Mouse (Mus musculus) urinary bladder, postnatal 4 days (tissue): ENCODE results near the gene Flywch2.

Experiments used
- DNase-seq, 2 experiments: peaks; one replicate each; pipeline ENCODE4 v3.0.0; 2021 to 2022; ENCODE audit warnings: low spot score in 2 of 2

Flywch2 gene

DNA sequence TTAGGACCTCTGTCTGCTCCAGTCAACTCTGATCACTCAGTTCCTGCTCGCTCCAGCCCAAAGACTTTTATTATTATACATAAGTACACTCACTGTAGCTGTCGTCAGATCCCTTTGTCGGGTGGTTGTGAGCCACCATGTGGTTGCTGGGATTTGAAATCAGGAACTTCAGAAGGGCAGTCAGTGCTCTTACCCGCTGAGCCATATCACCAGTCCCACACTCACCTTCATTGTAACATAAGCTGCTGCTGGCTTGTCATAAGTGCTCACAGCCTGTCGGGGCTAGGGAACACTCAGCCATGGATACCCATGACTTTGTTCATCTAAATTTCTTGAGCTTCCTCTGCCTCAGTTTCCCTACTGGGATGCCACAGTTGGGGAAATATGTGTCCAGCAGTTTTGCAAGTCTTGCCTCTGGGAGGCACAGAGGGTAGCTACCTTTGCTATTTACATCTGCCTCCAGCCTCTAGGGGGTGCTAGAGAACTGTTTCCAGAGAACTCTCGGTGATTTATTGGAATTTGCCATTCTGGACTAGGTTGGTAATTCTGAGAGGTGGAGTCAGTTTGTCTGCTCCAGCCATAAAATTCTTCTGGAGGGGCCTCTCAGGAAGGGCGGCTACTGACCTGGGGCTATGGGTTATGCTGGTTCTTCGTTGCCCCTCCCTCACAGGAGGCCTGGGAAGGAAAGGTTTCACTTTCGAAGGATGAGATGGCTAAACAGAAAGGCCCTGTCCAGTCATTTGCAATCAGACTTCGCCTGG, 37.1 kb downstream of the Flywch2 start:
- no peak for DNase-seq

- no peak for DNase-seq
Observed at GRCm38 (mm10) chr17:23748026-23748425, 37.9 kb downstream of the Flywch2 start.

DNA sequence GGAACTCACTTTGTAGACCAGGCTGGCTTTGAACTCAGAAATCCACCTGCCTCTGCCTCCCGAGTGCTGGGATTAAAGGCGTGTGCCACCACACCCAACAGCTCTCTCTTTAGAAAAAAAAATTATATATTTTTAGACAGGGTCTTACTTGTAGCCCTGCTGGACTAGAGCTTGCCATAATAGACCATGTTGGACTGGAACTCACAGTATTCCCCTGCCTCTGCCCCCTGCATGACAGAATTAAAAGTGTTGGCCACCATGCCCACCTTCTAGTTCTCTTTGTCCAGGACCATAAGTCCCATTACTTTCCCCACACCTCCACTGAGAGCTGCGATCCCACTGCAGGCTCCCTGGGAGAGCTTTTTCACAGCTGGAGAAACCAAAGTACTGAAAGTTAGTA, 38.4 kb downstream of the Flywch2 start:
- no peak for DNase-seq

- no peak for DNase-seq
Observed at GRCm38 (mm10) chr17:23746767-23747166, 39.1 kb downstream of the Flywch2 start.

DNA sequence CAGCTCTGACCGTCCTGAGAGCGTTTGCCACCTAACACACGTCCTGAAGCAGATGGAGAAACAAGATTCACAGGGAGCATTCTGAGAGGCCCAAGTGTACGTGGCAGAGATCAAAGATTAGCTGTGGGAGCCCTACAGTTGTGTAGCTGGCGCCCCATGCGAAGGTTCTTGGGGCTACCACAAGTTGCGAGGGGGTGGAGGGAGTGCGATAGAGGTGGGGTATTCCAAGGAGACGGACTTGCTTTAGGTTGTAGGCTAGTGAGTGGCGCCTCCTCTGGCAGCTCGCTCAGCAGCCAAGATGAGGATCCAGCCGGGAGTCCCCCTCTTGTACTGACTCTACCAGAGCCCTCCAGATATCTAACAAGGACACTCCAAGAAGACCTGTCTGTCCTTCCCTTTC, 39.6 kb downstream of the Flywch2 start:
- no peak for DNase-seq

GRCm38 (mm10) chr17:23745301-23746251, 40.3 kb downstream of the Flywch2 start, which contains the start of gene Kremen2:
Gene Kremen2, minus strand, starts transcription at chr17:23745833.
- DNase-seq: no peak

- DNase-seq: no peak
Observed at GRCm38 (mm10) chr17:23744651-23745050, 41.2 kb downstream of the Flywch2 start.

GRCm38 (mm10) chr17:23744076-23744475, 41.8 kb downstream of the Flywch2 start:
- DNase-seq: no peak

DNA sequence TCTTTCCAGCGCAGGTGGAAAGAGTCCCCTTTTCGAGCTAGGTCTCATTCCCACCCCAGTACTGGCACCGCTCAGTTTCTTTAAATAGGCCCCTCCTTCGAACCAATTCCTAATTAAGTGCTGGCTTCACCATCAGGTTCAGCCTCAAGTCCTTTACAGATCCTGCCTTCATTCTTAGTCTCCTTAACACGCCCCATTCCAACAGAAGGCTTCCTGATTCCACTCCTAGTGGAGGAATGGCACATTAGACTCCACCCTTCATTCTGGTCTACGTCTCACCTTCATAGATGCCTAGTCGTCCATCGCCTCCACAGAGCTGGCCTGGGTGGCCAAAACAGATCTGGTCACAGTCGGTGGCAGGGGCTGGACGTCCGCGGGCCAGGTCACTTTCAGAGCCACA, 42.9 kb downstream of the Flywch2 start:
- DNase-seq: no peak

- no peak for DNase-seq
Observed at GRCm38 (mm10) chr17:23742210-23742793, 43.6 kb downstream of the Flywch2 start.

DNA sequence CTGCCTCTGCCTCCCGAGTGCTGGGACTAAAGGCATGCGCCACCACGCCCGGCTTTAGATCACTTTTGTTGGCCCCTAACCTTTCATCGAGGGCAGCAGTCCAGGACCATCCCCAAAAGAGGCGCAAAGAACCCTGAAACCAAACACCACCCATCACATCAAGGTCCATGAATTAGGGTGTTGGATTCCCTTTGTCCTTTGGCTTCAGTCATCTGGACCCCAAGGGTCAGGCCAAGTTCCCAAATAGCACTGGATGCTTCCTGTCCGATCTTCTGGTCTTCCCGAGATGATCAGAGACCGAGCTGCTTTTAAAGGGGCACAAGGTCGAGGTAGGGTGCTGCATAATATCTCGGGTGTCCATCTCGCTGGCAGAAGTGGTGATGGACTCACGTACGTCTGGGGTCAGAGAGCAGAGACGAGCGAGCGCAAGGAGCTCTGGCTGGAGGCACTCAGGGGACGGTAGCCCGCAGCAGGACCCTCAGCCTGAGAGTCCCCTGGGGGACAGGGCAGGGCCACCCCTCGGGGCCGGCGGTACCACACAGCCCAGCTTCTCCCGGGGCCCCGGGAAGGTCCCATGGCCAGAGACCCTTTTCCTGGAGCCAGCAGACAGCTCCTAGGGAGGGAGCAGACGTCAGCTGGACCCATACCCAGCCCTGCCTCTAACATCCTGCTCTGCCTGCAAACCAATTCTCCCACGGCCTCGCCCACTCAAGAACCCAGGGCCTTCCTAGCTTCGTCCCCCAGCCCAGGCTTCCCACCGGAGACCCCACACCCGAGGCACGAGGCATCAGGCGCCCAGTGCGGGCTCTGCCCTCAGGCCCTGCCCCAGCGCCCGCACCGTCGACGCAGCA, 44.3 kb downstream of the Flywch2 start:
- no peak for DNase-seq

DNA sequence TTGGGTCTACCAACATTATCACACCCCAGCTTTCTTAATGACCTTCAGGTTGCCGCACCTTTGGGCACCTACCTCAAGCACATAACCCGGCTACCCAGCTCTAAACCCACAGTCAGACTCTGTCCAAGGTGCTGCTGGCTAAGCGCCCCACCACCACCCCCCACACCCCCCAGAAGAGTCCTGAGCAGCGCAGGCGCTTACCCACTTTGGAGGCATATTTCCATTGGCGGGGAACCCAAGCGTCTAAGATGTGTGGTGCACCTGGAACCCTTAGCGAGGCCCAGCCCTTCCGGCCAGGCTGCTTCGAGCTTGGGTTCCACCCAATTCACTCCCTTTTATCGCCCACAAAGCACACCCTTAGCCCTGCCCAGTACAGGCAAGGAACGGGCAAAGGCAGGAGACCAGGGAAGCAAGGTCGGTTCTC, 45.3 kb downstream of the Flywch2 start, which contains the start of gene Paqr4:
Gene Paqr4, minus strand, starts transcription at position 270 of the 424 bp plus-strand sequence.
- no peak for DNase-seq

- peak; percentile 85 to 87 for DNase-seq
Observed at GRCm38 (mm10) chr17:23740136-23740584, 45.7 kb downstream of the Flywch2 start.

DNA sequence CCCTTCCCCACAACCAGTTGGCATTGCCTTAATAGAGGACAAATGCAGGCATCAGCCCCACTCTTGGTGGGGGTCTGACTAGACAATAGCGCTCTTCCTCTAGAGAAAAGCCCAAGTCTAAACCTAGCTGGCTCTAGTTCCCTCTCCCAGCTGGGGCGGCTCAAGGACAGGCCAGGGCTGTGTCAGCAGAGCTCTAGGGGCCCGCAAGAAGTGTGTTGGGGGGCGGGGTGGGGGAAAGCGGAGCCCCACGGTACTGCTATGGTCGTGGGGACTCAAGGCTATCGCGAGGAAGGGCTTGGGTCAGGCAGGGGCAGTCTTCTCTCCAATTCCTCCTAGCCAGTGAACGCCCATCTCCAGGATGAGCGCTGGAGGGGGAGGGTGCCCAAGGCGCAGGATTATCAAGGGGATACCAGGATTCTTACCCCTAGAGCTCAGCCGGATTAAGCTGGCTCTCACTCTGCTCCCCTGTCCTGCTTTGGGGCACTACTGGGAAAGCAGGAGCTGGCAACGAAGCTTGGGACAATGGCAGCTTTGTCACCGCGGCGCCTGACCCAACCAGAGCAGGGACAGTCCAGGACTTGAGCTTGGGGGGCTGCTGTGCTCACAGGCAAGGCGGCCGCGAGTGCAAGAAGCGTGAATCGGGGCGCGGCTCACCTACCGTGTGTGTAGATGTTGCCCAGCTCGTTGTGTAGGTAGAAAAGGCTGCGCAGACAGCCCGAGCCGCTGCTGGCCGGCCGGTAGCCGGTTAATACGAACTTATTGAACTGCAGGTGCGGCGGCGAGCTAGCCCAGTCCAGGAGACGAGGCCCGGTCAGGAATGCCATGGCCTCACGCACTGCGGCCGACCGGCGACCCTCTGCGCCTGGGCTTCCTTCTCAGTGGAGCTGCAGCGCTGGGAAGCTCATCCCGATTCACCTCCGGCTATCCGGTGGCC, 46.4 kb downstream of the Flywch2 start:
- DNase-seq: no peak

DNA sequence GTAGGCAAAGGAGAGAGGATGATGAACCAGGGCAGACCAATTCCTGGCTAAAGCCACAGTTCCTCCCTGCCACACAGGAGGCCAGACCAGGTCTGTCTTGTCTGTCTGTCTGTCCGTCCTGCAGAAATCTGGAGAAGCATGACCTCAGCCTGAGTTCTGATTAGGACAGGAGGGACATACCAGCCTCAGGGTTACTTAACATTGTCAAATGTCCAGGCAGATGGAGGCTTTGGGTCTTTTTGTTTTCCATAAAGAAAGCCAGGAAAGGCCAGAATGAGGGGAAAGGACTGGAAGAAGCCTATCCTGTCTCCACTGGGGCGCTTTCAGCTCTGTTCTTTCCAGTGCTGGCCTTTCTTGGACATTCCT, 47.1 kb downstream of the Flywch2 start:
- DNase-seq: no peak

DNA sequence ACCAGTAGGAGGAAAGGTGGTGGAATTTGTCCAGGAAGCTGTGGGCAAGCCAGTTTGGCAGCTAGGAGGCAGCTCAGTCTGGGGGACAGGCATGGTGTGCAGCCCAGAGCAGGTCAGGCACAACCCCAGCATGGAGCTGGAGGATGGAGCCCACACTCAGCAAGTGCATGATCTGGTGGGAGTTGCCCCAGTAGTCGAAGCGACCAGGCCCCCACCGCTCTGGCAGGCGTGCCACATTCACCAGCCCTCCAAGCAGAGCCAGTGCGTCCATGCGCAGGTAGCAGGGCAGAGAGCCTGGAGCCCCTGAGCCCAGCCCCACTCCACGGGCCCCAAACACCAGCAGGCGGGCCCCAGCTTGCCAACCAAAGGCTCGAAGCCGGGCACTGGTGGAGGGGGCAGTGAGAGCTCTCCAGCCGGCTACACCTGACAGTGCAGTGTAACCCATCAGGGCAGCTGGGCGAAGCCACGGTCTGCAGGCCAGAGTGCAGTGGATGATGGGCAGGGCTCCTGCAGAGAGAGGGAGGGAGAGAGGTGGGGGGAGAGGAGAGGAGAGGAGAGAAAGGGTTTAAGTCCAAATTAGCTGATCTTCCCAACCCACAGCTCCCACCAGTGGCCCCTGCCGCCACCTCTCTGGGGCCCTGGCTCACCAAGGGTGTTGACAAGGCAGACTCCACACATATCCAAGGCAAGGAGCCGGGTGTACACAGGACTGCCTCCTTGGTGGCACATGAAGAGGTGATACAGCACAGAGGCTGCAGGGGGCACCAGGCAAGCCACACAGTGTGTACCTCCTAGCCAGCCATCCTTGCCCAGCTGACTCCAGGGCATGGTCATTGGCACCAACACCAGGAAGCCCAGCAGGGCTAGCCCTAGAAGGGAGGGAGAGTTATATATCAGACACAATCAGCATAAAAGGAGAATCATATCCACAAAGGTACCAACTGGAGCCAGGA, 48.1 kb downstream of the Flywch2 start:
- no peak for DNase-seq

DNA sequence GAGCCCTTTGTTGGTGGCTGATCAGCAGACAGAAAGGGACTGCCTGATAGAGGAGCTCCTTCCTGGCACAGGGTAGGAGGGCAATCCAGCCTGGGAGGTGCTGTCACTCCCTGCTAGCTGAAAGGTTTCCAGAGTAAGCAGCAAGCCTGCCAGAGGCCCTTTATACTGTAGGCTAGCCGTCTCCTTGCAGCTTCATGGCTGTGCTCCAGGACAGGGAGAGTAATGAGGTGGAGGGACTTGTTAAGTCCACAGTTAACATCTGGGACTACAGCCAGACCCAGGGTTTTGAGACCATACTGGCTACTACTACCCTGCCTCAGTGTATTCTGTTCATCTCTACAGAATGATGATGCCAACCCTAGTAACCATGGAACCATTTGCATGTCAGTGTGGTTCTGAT, 51.5 kb downstream of the Flywch2 start:
- DNase-seq: no peak

- no peak for DNase-seq
Observed at GRCm38 (mm10) chr17:23730441-23730840, 55.4 kb downstream of the Flywch2 start.
